Mouse (Mus musculus) urinary bladder, adult 2 months (tissue): Measurements from ENCODE around the gene Hist3h2ba. TPM values are rescaled to one million over a fixed set of nuclear protein-coding genes. Genes with fewer than 3 reads are reported as not detected.

Experiments
- DNase-seq: peaks from one replicate; pipeline ENCODE4 v3.0.0; 2022; ENCODE audit warnings: low spot score
- polyA plus RNA-seq: library from polyadenylated mRNA; depleted of rRNA; stranded (reverse); fragments of >200 nt; gene quantifications from 2 replicates; pipeline ENCODE4 v1.2.3, GENCODE M21; 2012

Gene Hist3h2ba
- polyA plus RNA-seq, 1 experiment, result 2.2 TPM

GRCm38 (mm10) chr11:58938322-58939087, 10.2 kb upstream of the Hist3h2ba start, which contains the start of gene Rnf187:
Gene Rnf187, minus strand, starts transcription at chr11:58938916.
- DNase-seq, result peak; percentile 84

- DNase-seq, result no peak
Measured at GRCm38 (mm10) chr11:58939088-58939439, 9.7 kb upstream of the Hist3h2ba start.

GRCm38 (mm10) chr11:58944136-58944535, 4.6 kb upstream of the Hist3h2ba start:
- no peak for DNase-seq

GRCm38 (mm10) chr11:58947306-58947705, 1.4 kb upstream of the Hist3h2ba start:
- DNase-seq, result no peak

- DNase-seq, result no peak
Measured at GRCm38 (mm10) chr11:58947798-58948528, 757 bp upstream of the Hist3h2ba start.

GRCm38 (mm10) chr11:58949480-58950431, 1.0 kb downstream of the Hist3h2ba start:
- no peak for DNase-seq

GRCm38 (mm10) chr11:58951210-58951609, 2.5 kb downstream of the Hist3h2ba start:
- DNase-seq, result no peak

- DNase-seq, result no peak
Measured at GRCm38 (mm10) chr11:58953351-58954169, 4.8 kb downstream of the Hist3h2ba start.

GRCm38 (mm10) chr11:58954170-58954419, 5.4 kb downstream of the Hist3h2ba start:
- DNase-seq, result peak; percentile 48

GRCm38 (mm10) chr11:58954420-58955142, 5.9 kb downstream of the Hist3h2ba start, which contains the start of the genes Hist3h2a and Trim17:
Gene Hist3h2a, plus strand, starts transcription at chr11:58954685.
Gene Trim17, plus strand, starts transcription at chr11:58954685.
- DNase-seq, result peak; percentile 69

GRCm38 (mm10) chr11:58955143-58955867, 6.6 kb downstream of the Hist3h2ba start:
- DNase-seq, result no peak

GRCm38 (mm10) chr11:58955868-58956257, 7.1 kb downstream of the Hist3h2ba start:
- no peak for DNase-seq

- DNase-seq, result no peak
Measured at GRCm38 (mm10) chr11:58957226-58957914, 8.7 kb downstream of the Hist3h2ba start.

GRCm38 (mm10) chr11:58958536-58958935, 9.8 kb downstream of the Hist3h2ba start:
- no peak for DNase-seq

- no peak for DNase-seq
Measured at GRCm38 (mm10) chr11:58959186-58959825, 10.6 kb downstream of the Hist3h2ba start.

GRCm38 (mm10) chr11:58959921-58960465, 11.3 kb downstream of the Hist3h2ba start:
- DNase-seq, result peak; percentile 47

GRCm38 (mm10) chr11:58961364-58962177, 12.9 kb downstream of the Hist3h2ba start:
- no peak for DNase-seq
